Mouse (Mus musculus) hindbrain, embryonic 14.5 days (tissue): ENCODE results near the gene Gtf2a2. TPM values are rescaled to one million over a fixed set of nuclear protein-coding genes. Genes with fewer than 3 reads are reported as not detected.

Source experiments
- ATAC-seq: fragments of 200-750 bp; cut with Nextera tagmentation; 2 replicates; pipeline ENCODE4 v1.8.0; 2017; ENCODE audit warnings: moderate number of reproducible peaks, mild to moderate bottlenecking, moderate TSS enrichment, moderate library complexity; ENCODE audit not compliant: low FRiP score
- DNase-seq: peaks from one replicate; pipeline ENCODE4 v3.0.0-alpha.2; 2015; ENCODE audit warnings: low spot score
- H3K27ac ChIP-seq: fragments of 300-500 bp; sonication (generic); 2 replicates; pipeline ENCODE4 v1.5.1; 2014; ENCODE audit warnings: mild to moderate bottlenecking, moderate library complexity
- H3K27me3 ChIP-seq: fragments of 300-500 bp; sonication (generic); 2 replicates; pipeline ENCODE4 v1.6.1; 2014; ENCODE audit warnings: mild to moderate bottlenecking, low read length, mixed read lengths; ENCODE audit not compliant: control insufficient read depth, insufficient read depth
- H3K36me3 ChIP-seq: fragments of 300-500 bp; sonication (generic); replicated peaks from 2 replicates; pipeline ENCODE4 v1.6.1; 2014; ENCODE audit not compliant: control insufficient read depth, insufficient read depth
- H3K4me1 ChIP-seq: fragments of 300-500 bp; sonication (generic); replicated peaks from 2 replicates; pipeline ENCODE4 v1.6.1; 2014; ENCODE audit warnings: antibody characterized with exemption, low read length, mixed read lengths; ENCODE audit not compliant: control insufficient read depth, insufficient read depth
- H3K4me2 ChIP-seq: fragments of 300-500 bp; sonication (generic); replicated peaks from 2 replicates; pipeline ENCODE4 v1.6.1; 2014; ENCODE audit warnings: mild to moderate bottlenecking, moderate library complexity
- H3K4me3 ChIP-seq: fragments of 300-500 bp; sonication (generic); replicated peaks from 2 replicates; pipeline ENCODE4 v1.5.1; 2014; ENCODE audit warnings: mild to moderate bottlenecking, low read length
- H3K9ac ChIP-seq: fragments of 300-500 bp; sonication (generic); 2 replicates; pipeline ENCODE4 v1.6.1; 2014
- H3K9me3 ChIP-seq: fragments of 300-500 bp; sonication (generic); 2 replicates; pipeline ENCODE4 v1.6.1; 2016; ENCODE audit warnings: low read length; ENCODE audit not compliant: control insufficient read depth
- WGBS: fragments of 180-500 bp; shearing (Covaris S2); extraction: QIAGEN DNeasy Blood & Tissue Kit; methylation state at CpG from one replicate; pipeline ENCODE4 v1.1.7; 2014; 5-methylcytosine and 5-hydroxymethylcytosine counted together
- polyA plus RNA-seq: library from polyadenylated mRNA; unstranded; fragments of >200 nt; fragmentation: Nextera tagmentation; extraction: Ambion mirVana; gene quantifications from 2 replicates; pipeline ENCODE4 v1.2.1, GENCODE M21; 2014

The Gtf2a2 gene
- polyA plus RNA-seq, 1 experiment from 2014 or later, result 227 TPM

- 87% methylated on average over 8 of the region's 8 CpGs for WGBS
- Histone ChIP-seq H3K4me1 (no peaks in the 10 kb centered on the region), H3K36me3 (no peaks in the 10 kb centered on the region), H3K27ac (no peak overlapping the region), H3K9me3 (no peaks in the 10 kb centered on the region), H3K4me2 (no peak overlapping the region), H3K4me3 (no peak overlapping the region), H3K27me3 (no peaks in the 10 kb centered on the region), H3K9ac (no peak overlapping the region)
- no peak for DNase-seq
- ATAC-seq, result no peak
Measured at GRCm38 (mm10) chr9:70072387-70072786, 60.0 kb downstream of the Gtf2a2 start.

Other genes starting within 250 kb of the Gtf2a2 start
- 72.3 and 79.1 TPM in 2 replicates for gene Bnip2, start 23.1 kb upstream of the Gtf2a2 start, polyA plus RNA-seq
- gene Gcnt3, start 25.5 kb downstream of the Gtf2a2 start, polyA plus RNA-seq, result 0.04 TPM in 1 of 2 replicates, not detected in the other
- gene Fam81a, start 130.0 kb downstream of the Gtf2a2 start, polyA plus RNA-seq, result 12.9 TPM in 2 replicates
- 7.8 and 7.9 TPM in 2 replicates for gene Myo1e, start 194.8 kb downstream of the Gtf2a2 start, polyA plus RNA-seq